ENCODE assay signal across 8 mouse cellular contexts in genomic region chr7:96334361-96334760, GRCm38 (mm10).
A peak's percentile ranks its signal among the peaks of the same experiment; 100 is the strongest.
DNase-seq lines count a peak whose midpoint lies in the region; ATAC-seq and TF ChIP-seq lines count a peak whose summit lies in the region.
"Had no signal": no experiment of that assay in that cellular context is flagged by ENCODE, and none has a peak within 500 bp of the region (broad histone marks: within the 10 kb centered on the region; RNA-seq: fewer than 3 reads in every experiment).

No protein-coding gene starts in this region.

- no peak overlapping the region for H3K4me2 ChIP-seq in intestine, embryonic 14.5 days (ENCODE audit: low read length)
- no peak overlapping the region for H3K4me2 ChIP-seq in intestine, postnatal 0 days (replicated peaks; ENCODE audit: low read depth)
- H3K4me2 ChIP-seq: limb, embryonic 15.5 days had no signal

- H3K9me3 ChIP-seq in intestine, embryonic 14.5 days (ENCODE audit: control insufficient read depth, low read length) = no peaks in the 10 kb centered on the region
- H3K9me3 ChIP-seq in intestine, postnatal 0 days (ENCODE audit: control insufficient read depth) = no peaks in the 10 kb centered on the region
- no peaks in the 10 kb centered on the region for H3K9me3 ChIP-seq in midbrain, embryonic 10.5 days (replicated peaks)
- H3K9me3 ChIP-seq: limb, embryonic 15.5 days had no signal

- no peaks in the 10 kb centered on the region for H3K27me3 ChIP-seq in intestine, embryonic 14.5 days (replicated peaks; ENCODE audit: control insufficient read depth, insufficient read depth, low read length)
- H3K27me3 ChIP-seq in intestine, postnatal 0 days (replicated peaks; ENCODE audit: control insufficient read depth, insufficient read depth, low read length) = no peaks in the 10 kb centered on the region
- no peaks in the 10 kb centered on the region for H3K27me3 ChIP-seq in midbrain, embryonic 10.5 days (ENCODE audit: low read depth, poor library complexity, severe bottlenecking)
- H3K27me3 ChIP-seq: limb, embryonic 15.5 days had no signal

- no peak for ATAC-seq in intestine, embryonic 14.5 days (replicated peaks; ENCODE audit: low FRiP score, low TSS enrichment, low read depth)
- ATAC-seq in intestine, postnatal 0 days = no peak

- no peak overlapping the region for H3K9ac ChIP-seq in intestine, embryonic 14.5 days (ENCODE audit: low read length)
- no peak overlapping the region for H3K9ac ChIP-seq in intestine, postnatal 0 days (ENCODE audit: low read depth, low read length)
- H3K9ac ChIP-seq: limb, embryonic 15.5 days had no signal

- peak; percentile 64 for DNase-seq in intestine, embryonic 14.5 days (ENCODE audit: low spot score)
- DNase-seq in A20 (ENCODE audit: low read depth, low spot score) = peak; percentile 10
- peak; percentile 48 for DNase-seq in NIH3T3 (ENCODE audit: low read depth)
- peak; percentile 67 to 69 for DNase-seq in kidney, postnatal 4 days
- DNase-seq in layer of hippocampus, postnatal 14 days (ENCODE audit: low spot score in 2 of 2) = no peak
- DNase-seq in midbrain, embryonic 10.5 days (ENCODE audit: low spot score) = no peak

- H3K4me1 ChIP-seq in intestine, embryonic 14.5 days (replicated peaks; ENCODE audit: control insufficient read depth, insufficient read depth, low read length) = peaks cover 6% of the 10 kb centered on the region; the same call in 1 of the 2 replicates
- no peaks in the 10 kb centered on the region for H3K4me1 ChIP-seq in intestine, postnatal 0 days (replicated peaks; ENCODE audit: control insufficient read depth, insufficient read depth, low read length)
- peaks cover 14% of the 10 kb centered on the region for H3K4me1 ChIP-seq in midbrain, embryonic 10.5 days
- H3K4me1 ChIP-seq: limb, embryonic 15.5 days had no signal

- 25% methylated on average over 2 of the region's 2 CpGs for WGBS in intestine, embryonic 14.5 days
- 35% methylated on average over 2 of the region's 2 CpGs for WGBS in intestine, postnatal 0 days
- WGBS in midbrain, embryonic 10.5 days = 45% methylated on average over 2 of the region's 2 CpGs

- no peak overlapping the region for H3K4me3 ChIP-seq in intestine, embryonic 14.5 days (ENCODE audit: low read depth, low read length)
- H3K4me3 ChIP-seq in intestine, postnatal 0 days (ENCODE audit: low read depth, low read length) = no peak overlapping the region
- H3K4me3 ChIP-seq in midbrain, embryonic 10.5 days = no peak overlapping the region
- H3K4me3 ChIP-seq: limb, embryonic 15.5 days had no signal

- H3K27ac ChIP-seq in intestine, embryonic 14.5 days (ENCODE audit: low read depth) = no peak overlapping the region
- no peak overlapping the region for H3K27ac ChIP-seq in intestine, postnatal 0 days (ENCODE audit: low read depth, low read length)
- no peak overlapping the region for H3K27ac ChIP-seq in midbrain, embryonic 10.5 days (replicated peaks)
- H3K27ac ChIP-seq: limb, embryonic 15.5 days had no signal

- H3K36me3 ChIP-seq in intestine, embryonic 14.5 days (ENCODE audit: control insufficient read depth, insufficient read depth, low read length) = no peaks in the 10 kb centered on the region
- H3K36me3 ChIP-seq in intestine, postnatal 0 days (ENCODE audit: control insufficient read depth, insufficient read depth) = no peaks in the 10 kb centered on the region
- H3K36me3 ChIP-seq in midbrain, embryonic 10.5 days = no peaks in the 10 kb centered on the region
- H3K36me3 ChIP-seq: limb, embryonic 15.5 days had no signal

- TF ChIP-seq CTCF in intestine, postnatal 0 days (IDR thresholded peaks at IDR 0.05; ENCODE audit: low read depth) = no peak

Comparison
In these comparisons a context has a peak if more than half of its experiments do, and no peak if none do; other contexts are left out.
1. DNase-seq: peak in intestine, embryonic 14.5 days (single experiment), A20 (single experiment), NIH3T3 (single experiment) and kidney, postnatal 4 days (2 of 2); none in layer of hippocampus, postnatal 14 days (0 of 2) and midbrain, embryonic 10.5 days (single experiment).